Mouse (Mus musculus): ENCODE measurements at regions not wholly inside any gene's neighbourhood (a gene's known extent, or its start where the extent isn't known, plus 50 kb on each side); places are given as distances from the start of the nearest gene placed in this dataset.
A peak's percentile ranks its signal among the peaks of the same experiment; 100 is the strongest.

GRCm38 (mm10) chr8:46898697-46899445 is 87.8 kb upstream of the Enpp6 start:
- no peaks in the 10 kb centered on the region for H3K27me3 ChIP-seq
- H3K27ac ChIP-seq: no peak overlapping the region
- H3K36me3 ChIP-seq: no peaks in the 10 kb centered on the region
- H3K4me1 ChIP-seq (replicated peaks): no peaks in the 10 kb centered on the region
- no peak overlapping the region for H3K4me2 ChIP-seq
- ATAC-seq (ENCODE audit: low FRiP score): no peak
- no peak overlapping the region for H3K9ac ChIP-seq
- 25% methylated on average over 5 of the region's 5 CpGs for WGBS
- H3K4me3 ChIP-seq: no peak overlapping the region
- H3K9me3 ChIP-seq: no peaks in the 10 kb centered on the region

GRCm38 (mm10) chr8:46900826-46901225 is 85.9 kb upstream of the Enpp6 start:
- Histone ChIP-seq H3K4me3 (no peak overlapping the region), H3K36me3 (no peaks in the 10 kb centered on the region), H3K9me3 (no peaks in the 10 kb centered on the region), H3K4me1 (replicated peaks) (no peaks in the 10 kb centered on the region), H3K9ac (no peak overlapping the region), H3K4me2 (no peak overlapping the region), H3K27ac (no peak overlapping the region), H3K27me3 (no peaks in the 10 kb centered on the region)
- 87% methylated on average over 4 of the region's 4 CpGs for WGBS
- no peak for ATAC-seq (ENCODE audit: low FRiP score)

DNA sequence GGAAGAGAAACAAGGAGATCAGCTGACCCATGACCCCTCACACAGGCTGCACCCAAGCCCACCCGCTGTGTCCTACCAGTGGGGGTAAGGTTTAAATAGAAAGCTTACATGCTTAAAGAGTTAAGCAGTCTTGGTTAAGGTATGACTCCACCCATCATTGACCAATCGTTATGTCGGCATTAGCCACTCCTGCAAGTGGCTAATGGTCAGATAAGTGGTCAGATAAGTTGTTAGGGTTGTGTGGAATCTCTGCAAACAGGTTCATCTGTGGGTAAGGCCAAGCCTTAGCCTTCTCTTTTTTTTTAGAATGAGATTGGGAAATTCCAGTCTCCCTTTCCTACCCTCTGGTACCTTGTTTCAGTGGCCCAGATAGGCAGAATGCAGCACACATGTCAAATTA is 82.0 kb upstream of the Enpp6 start:
- Histone ChIP-seq H3K9ac (no peak overlapping the region), H3K36me3 (no peaks in the 10 kb centered on the region), H3K4me3 (no peak overlapping the region), H3K4me1 (replicated peaks) (no peaks in the 10 kb centered on the region), H3K4me2 (no peak overlapping the region), H3K27ac (no peak overlapping the region), H3K9me3 (no peaks in the 10 kb centered on the region), H3K27me3 (no peaks in the 10 kb centered on the region)
- ATAC-seq (ENCODE audit: low FRiP score): no peak
- 90% methylated on average over 3 of the region's 3 CpGs for WGBS

GRCm38 (mm10) chr8:46907390-46907789 is 79.3 kb upstream of the Enpp6 start:
- no peaks in the 10 kb centered on the region for H3K9me3 ChIP-seq
- no peaks in the 10 kb centered on the region for H3K4me1 ChIP-seq (replicated peaks)
- WGBS: 15% methylated on average over 11 of the region's 11 CpGs
- no peak overlapping the region for H3K27ac ChIP-seq
- H3K4me3 ChIP-seq: no peak overlapping the region
- ATAC-seq (ENCODE audit: low FRiP score): no peak
- no peaks in the 10 kb centered on the region for H3K36me3 ChIP-seq
- no peak overlapping the region for H3K9ac ChIP-seq
- H3K4me2 ChIP-seq: peak overlapping the region; percentile 27; the same call in 1 of the 2 replicates
- no peaks in the 10 kb centered on the region for H3K27me3 ChIP-seq

- H3K27me3 ChIP-seq: no peaks in the 10 kb centered on the region
- WGBS: 89% methylated on average over 4 of the region's 4 CpGs
- no peak for ATAC-seq (ENCODE audit: low FRiP score)
- H3K9me3 ChIP-seq: no peaks in the 10 kb centered on the region
- no peak overlapping the region for H3K27ac ChIP-seq
- H3K36me3 ChIP-seq: no peaks in the 10 kb centered on the region
- no peak overlapping the region for H3K9ac ChIP-seq
- no peak overlapping the region for H3K4me2 ChIP-seq
- H3K4me1 ChIP-seq (replicated peaks): no peaks in the 10 kb centered on the region
- no peak overlapping the region for H3K4me3 ChIP-seq
Observed at GRCm38 (mm10) chr8:46908186-46908585, 78.5 kb upstream of the Enpp6 start.

DNA sequence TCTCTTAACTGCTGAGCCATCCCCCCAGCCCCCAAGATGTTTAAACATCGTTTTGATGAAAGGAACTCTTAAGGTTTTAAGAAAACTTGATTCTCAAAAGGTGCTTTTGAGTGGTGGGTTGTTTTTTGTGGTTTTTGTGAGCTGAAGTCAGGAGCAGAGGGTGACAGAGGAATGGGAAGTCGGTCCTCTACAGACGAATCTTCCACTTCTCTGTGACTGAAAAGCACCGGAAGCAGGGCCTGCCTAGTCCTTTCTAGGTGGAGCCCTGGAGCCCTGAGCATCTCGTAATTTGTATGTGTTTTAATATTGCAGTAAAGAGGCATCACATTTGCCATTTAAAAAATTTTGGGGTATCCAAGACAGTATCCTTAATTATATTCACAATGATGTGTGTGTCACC is 72.7 kb upstream of the Enpp6 start:
- H3K36me3 ChIP-seq: no peaks in the 10 kb centered on the region
- no peak overlapping the region for H3K4me3 ChIP-seq
- no peak overlapping the region for H3K4me2 ChIP-seq
- no peak for ATAC-seq (ENCODE audit: low FRiP score)
- H3K27me3 ChIP-seq: no peaks in the 10 kb centered on the region
- no peak overlapping the region for H3K9ac ChIP-seq
- no peaks in the 10 kb centered on the region for H3K4me1 ChIP-seq (replicated peaks)
- WGBS: 52% methylated on average over 5 of the region's 5 CpGs
- H3K27ac ChIP-seq: no peak overlapping the region
- H3K9me3 ChIP-seq: no peaks in the 10 kb centered on the region

GRCm38 (mm10) chr8:46920071-46920470 is 66.6 kb upstream of the Enpp6 start:
- H3K4me1 ChIP-seq (replicated peaks): peaks cover 6% of the 10 kb centered on the region
- H3K4me3 ChIP-seq: no peak overlapping the region
- no peaks in the 10 kb centered on the region for H3K36me3 ChIP-seq
- H3K27me3 ChIP-seq: no peaks in the 10 kb centered on the region
- H3K9ac ChIP-seq: no peak overlapping the region
- no peaks in the 10 kb centered on the region for H3K9me3 ChIP-seq
- 35% methylated on average over 3 of the region's 3 CpGs for WGBS
- ATAC-seq (ENCODE audit: low FRiP score): no peak
- no peak overlapping the region for H3K27ac ChIP-seq
- no peak overlapping the region for H3K4me2 ChIP-seq

GRCm38 (mm10) chr8:46921075-46921474 is 65.6 kb upstream of the Enpp6 start:
- ATAC-seq (ENCODE audit: low FRiP score): no peak
- Histone ChIP-seq H3K27ac (no peak overlapping the region), H3K4me2 (no peak overlapping the region), H3K27me3 (no peaks in the 10 kb centered on the region), H3K4me3 (no peak overlapping the region), H3K9ac (no peak overlapping the region), H3K9me3 (no peaks in the 10 kb centered on the region), H3K4me1 (replicated peaks) (peaks cover 10% of the 10 kb centered on the region), H3K36me3 (no peaks in the 10 kb centered on the region)
- 95% methylated on average over 11 of the region's 11 CpGs for WGBS

DNA sequence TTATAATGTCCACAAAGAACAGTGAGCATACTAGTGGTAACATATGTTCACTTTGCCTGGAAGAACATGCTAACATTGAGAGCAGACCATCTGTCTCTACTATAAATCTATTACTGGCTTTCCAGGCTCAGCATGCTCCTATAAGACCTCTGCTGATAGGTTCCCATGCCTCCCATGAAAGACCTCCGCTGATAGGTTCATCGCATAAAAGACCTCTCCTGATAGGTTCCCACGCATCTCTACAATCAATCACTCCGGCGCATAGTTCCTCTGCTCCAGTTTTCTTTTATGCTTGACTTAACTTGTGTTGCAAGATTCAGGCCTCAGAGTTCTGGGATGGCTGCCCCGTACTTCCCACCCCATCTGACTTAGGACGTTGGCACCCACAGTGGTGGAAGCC is 65.1 kb upstream of the Enpp6 start:
- no peak for ATAC-seq (ENCODE audit: low FRiP score)
- H3K9ac ChIP-seq: no peak overlapping the region
- H3K9me3 ChIP-seq: no peaks in the 10 kb centered on the region
- peaks cover 10% of the 10 kb centered on the region for H3K4me1 ChIP-seq (replicated peaks)
- no peak overlapping the region for H3K4me2 ChIP-seq
- no peak overlapping the region for H3K27ac ChIP-seq
- WGBS: 82% methylated on average over 7 of the region's 7 CpGs
- no peak overlapping the region for H3K4me3 ChIP-seq
- H3K27me3 ChIP-seq: no peaks in the 10 kb centered on the region
- H3K36me3 ChIP-seq: no peaks in the 10 kb centered on the region

- H3K36me3 ChIP-seq: no peaks in the 10 kb centered on the region
- peaks cover 10% of the 10 kb centered on the region for H3K4me1 ChIP-seq (replicated peaks)
- H3K27me3 ChIP-seq: no peaks in the 10 kb centered on the region
- no peak overlapping the region for H3K4me3 ChIP-seq
- no peak overlapping the region for H3K27ac ChIP-seq
- WGBS: 10% methylated on average over 13 of the region's 13 CpGs
- H3K9ac ChIP-seq: no peak overlapping the region
- no peak for ATAC-seq (ENCODE audit: low FRiP score)
- no peaks in the 10 kb centered on the region for H3K9me3 ChIP-seq
- H3K4me2 ChIP-seq: no peak overlapping the region
Observed at GRCm38 (mm10) chr8:46924787-46925548, 61.7 kb upstream of the Enpp6 start.

- Histone ChIP-seq H3K9me3 (no peaks in the 10 kb centered on the region), H3K27ac (no peak overlapping the region), H3K4me2 (no peak overlapping the region), H3K4me3 (no peak overlapping the region), H3K36me3 (no peaks in the 10 kb centered on the region), H3K9ac (no peak overlapping the region), H3K4me1 (replicated peaks) (peaks cover 10% of the 10 kb centered on the region), H3K27me3 (no peaks in the 10 kb centered on the region)
- 87% methylated on average over 6 of the region's 6 CpGs for WGBS
- no peak for ATAC-seq (ENCODE audit: low FRiP score)
Observed at GRCm38 (mm10) chr8:46928718-46929117, 58.0 kb upstream of the Enpp6 start.

DNA sequence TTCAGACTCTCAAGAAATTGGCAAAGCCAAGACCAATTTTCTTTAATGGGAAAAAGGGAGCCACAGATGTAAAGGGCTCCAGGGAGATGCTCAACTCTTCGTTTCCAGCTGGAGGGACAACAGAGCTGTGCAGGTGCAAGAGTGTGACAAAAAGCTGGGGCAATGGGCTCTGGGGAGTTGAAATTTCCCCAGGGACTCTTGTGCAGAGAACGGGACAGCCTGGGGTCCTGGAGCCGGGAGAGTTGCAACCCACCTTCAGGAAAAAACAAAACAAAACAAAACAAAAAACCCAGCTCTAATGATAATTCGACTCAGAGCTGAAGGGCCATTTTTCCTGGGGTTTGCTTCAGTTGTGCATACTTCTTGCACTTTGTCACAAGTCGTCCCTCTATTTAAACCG is 57.0 kb upstream of the Enpp6 start:
- no peak for ATAC-seq (ENCODE audit: low FRiP score)
- no peaks in the 10 kb centered on the region for H3K36me3 ChIP-seq
- no peaks in the 10 kb centered on the region for H3K27me3 ChIP-seq
- WGBS: 79% methylated on average over 6 of the region's 6 CpGs
- H3K27ac ChIP-seq: no peak overlapping the region
- H3K4me1 ChIP-seq (replicated peaks): peaks cover 8% of the 10 kb centered on the region
- no peak overlapping the region for H3K4me3 ChIP-seq
- no peak overlapping the region for H3K9ac ChIP-seq
- no peaks in the 10 kb centered on the region for H3K9me3 ChIP-seq
- H3K4me2 ChIP-seq: no peak overlapping the region

DNA sequence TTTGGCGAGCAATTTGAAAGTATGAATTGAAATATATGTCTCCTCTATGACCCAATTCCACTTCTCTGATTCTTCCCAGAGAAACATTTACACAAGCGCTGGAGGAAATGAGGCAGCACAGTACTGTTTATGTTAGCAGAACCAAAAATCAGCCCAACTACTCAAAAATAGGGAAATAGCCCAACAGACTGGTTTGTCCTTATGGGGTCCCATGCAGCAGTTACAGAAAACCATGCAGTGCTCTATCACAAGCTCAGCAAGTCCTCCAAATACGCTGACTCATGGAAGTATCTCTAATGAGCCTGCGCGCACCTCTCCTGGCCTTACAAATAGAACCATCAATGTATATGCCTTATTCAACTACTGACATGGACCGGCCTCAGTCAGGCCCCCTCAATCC is 55.4 kb upstream of the Enpp6 start:
- Histone ChIP-seq H3K36me3 (no peaks in the 10 kb centered on the region), H3K27ac (no peak overlapping the region), H3K9ac (no peak overlapping the region), H3K4me1 (replicated peaks) (peaks cover 3% of the 10 kb centered on the region; the same call in 1 of the 2 replicates), H3K27me3 (no peaks in the 10 kb centered on the region), H3K4me3 (no peak overlapping the region), H3K4me2 (no peak overlapping the region), H3K9me3 (no peaks in the 10 kb centered on the region)
- WGBS: 96% methylated on average over 6 of the region's 6 CpGs
- ATAC-seq (ENCODE audit: low FRiP score): no peak
